Mouse (Mus musculus) thymus, postnatal 10 days (tissue): ENCODE measurements around the gene Ly75.

Source experiments
- DNase-seq, 2 experiments: peaks; one replicate each; pipeline ENCODE4 v3.0.0; 2021; ENCODE audit warnings: low spot score in 2 of 2

The Ly75 gene

DNA sequence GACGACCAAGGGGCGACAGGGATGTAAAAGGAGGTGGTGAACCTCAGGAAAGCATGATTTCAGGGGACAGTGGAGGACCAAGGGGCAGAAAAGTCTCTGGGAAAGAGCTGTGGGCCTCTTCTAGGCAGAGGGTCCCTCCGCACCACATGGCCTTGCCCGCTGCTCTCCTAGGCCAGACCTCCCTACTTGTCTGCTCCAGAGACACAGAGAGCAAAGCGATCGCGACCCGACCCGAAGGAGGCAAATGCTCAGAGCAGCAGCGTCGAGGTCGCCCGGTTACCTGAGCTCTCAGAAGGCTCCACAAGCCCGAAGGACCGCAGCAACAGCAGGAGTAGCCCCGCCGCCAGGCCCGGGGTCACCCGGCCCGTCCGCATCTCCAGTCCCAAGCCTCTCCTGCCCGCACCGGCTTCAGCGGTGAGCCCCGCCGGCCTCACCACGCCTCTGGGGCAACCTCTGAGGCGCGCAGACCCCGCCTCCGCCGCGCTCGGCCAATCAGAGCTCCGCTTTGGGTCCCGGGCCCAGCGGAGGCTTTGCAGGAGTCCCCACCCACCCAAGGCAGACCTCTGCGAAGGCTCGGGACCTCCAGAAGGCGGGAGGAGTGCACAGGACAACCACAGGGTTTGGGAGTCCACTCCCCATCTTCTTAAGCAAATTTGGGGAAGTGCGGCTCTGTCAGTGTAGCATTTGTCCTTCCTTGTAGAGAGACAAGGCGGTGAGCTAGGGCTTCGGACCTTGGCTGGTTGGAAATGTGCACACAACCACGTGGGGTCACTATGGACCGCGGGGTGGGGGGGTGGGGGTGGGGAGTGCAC, at the start of gene Ly75:
TSS of gene Ly75 (minus strand) at position 446 of the 812 bp plus-strand sequence.
- DNase-seq = peak; percentile 89 to 91

DNA sequence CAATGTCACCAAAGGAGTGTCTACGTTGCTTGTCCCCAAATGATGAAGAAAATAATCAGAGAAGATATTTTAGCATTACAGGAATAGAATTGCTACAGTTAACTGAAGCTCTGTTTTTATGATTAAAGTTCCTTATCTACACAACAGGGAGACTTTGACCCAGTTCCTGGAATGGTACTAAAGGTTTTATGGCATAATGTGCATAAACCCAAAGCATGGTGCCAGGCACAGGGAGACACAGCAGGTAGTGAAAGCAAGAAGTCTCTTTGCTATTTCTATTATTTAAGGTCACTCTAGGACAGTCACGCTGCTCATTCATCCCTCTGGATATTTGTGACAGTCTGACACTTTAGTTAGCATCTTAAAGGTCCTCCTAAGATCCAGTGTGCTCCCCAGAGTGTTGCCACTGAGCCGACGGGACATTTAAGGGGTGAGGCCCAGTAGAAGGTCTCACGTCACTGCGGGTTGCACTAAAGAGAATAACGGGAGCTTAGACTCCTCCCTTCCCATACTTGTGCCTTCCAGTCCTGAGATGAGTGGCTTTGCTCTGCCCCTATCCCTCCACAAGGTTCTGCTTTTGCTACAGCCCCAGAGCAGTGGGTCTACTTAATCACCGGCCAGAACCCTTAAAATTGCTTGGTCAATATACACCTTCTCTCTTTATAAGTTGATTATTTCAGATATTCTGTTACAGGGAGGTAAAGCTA, 47.4 kb upstream of the Ly75 start:
- no peak for DNase-seq

DNA sequence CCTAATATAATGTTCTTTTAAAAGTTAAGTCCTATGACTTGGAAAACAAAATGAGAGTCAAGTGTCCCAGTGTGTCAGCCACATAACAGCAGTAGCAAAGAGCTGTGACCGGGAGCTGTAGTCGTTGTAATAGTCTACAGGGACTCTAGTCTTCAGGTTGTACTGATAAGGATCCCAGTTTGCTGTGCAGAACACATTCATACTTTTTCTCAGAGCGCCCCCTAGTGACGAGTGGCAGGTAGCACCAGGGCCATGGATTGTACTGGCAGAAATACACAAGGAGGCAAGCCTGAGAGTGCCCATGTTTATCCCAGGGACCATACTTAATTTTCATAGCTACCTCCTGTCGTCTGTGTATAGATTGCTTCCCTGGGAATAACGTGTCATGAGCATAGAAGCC, 35.0 kb upstream of the Ly75 start:
- DNase-seq = peak; percentile 62 to 80

DNA sequence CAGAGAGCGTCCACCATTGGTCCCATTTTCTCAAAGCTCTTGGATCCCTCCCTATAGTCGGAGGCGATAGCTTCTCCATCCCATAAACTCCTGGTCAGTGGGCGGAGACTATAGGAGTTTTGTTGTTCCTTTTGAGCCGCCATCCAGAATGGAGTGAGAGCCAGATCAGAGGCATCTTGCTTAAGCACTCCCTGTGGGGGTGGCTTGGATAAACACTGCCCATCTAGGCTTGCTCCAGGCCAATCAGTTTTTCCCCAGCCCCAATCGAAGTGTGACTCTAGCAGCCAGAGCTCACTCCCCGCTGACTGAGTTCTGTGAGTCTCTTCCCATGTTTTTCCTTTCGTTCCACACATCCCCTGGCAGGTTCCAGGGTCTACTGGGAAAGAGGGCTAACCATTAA, 31.2 kb upstream of the Ly75 start:
- DNase-seq = no peak

DNA sequence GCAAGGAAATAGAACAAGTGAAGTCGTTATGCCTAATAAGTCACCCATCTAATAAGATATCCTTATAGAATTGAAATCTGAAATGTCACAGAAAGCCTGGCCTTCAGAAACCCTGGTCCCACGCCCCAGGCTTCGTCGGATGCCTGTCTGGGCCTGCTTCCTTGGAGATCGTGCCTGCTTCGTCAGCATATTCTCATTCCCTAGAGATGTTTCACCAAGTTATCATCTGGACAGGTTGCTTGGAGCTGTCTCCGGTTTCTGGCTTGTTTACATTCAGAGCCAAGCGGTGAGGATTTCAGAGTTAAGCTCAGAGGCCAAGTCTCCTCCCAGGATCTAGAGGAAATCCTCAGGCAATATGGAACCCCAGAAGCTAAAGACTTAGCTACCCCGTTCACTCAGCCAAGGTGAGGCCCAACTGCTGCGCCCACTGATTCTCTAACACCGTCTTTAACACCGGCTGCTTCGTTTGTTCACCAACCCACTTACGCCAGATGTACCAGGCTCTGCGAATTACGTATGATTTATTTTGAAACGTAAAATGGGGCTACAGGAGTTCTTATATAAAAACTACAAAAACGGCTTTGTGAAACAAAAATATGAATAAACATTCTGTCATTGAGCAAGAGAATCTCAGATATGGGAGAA, 30.0 kb upstream of the Ly75 start:
- DNase-seq = no peak

DNA sequence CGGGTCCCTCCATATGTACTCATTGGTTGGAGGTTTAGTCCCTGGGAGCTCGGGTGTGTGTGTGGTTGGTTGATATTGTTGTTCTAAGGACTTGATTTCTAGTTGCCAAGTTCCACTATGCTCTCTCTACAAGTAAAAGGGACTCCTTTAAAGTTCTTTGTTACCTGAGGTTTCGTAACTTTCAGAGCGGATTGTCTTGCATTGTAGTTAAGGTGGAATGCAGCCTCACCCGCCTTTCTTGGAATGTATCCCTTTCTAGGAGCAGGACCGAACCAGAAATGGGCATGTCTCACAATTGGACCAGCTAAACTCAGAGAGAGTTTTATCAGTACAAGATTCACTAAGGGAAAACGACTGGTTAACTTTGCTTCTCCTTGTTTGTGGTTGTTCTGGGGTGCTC, 28.1 kb upstream of the Ly75 start:
- no peak for DNase-seq

DNA sequence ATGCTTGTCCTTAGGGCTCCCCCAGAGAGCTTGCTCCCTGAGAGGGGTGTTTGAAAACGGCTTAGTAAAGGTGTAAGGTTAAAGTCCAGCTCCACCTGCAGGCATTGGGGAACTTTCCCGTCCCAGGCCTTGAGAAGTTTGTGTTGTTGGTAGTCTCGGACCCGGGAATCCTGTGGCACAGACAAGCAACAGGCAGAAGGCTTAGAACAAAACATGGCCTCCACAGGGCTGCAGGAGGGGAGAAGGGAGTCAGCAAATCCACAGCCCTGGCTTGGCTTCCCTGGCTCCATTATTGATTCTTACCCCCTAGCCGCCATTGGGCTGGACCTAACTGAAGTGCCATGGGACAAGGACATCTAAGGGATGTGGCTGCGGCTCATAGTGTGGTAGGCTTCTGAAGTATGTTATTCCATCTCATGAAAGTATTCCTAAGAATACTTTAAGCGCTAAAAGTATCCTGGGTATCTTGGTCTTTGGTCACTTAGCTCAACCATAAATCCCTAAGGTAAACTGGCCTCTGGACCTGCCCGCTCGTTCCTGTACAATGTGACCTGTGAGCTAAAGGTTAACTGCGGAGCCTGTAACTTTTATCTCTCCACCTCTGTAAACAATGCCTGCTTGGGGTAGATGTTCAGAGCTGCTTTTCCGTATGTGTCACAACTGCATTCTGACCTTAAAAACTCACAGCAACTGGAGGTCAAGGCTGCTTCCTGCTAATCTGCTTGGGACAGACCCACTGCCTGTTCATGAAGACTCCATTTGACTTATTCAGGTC, 27.1 kb upstream of the Ly75 start:
- no peak for DNase-seq

DNA sequence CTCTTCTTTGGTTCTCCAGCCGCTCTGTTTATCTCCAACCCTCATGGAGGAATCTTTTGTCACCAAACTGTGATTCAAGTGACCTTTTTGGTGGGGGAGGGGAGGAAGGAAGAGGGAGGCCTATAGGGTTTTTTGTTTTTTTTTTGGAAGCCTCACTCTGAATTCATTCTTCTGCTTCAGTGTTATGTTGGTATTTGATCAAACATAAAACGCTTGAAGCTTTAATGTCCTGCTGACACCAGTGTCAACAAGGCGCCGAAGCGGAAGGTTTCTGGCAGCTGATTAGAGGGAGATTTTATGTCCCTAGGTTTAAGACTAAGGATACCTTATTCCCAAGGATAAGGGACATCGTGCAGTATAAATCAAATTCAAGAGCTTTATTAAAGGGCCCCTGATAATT, 26.1 kb upstream of the Ly75 start:
- DNase-seq = no peak

DNA sequence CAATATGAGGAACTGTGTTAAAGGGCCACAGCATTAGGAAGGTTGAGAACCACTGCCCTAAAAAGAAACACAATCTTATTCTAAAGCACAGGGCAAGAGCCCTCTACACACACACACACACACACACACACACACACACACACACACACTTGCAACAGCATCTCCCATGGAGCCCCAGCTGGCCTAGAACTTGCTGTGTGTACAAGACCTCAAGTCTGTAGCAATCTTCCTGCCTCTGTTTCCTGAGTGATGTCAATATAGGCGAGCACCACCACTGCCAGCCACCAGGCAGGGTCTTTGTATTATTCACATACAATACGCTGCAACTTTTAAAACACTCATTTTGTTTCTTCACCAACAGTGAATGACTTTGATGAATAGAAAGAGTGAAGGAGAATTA, 24.3 kb upstream of the Ly75 start:
- DNase-seq = no peak

DNA sequence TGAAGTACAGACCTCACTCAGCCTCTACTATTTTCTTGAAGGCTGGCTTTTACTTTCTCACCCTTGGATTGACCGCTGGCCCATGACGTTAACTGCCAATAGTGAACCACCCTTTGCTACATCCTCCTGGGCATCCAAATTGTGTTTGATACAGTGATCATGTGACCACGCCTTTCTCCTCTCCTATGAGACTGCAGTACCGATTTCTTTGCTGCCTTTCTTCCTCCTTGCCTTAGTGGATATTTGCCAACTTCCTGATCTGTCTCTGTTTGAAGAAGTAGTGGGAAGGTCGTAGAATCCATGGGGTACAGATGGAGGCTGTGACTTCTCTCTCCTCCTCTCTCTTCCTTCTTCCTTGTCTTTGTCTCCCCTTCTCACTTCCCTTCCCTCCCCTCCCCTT, 22.3 kb upstream of the Ly75 start:
- DNase-seq = no peak

DNA sequence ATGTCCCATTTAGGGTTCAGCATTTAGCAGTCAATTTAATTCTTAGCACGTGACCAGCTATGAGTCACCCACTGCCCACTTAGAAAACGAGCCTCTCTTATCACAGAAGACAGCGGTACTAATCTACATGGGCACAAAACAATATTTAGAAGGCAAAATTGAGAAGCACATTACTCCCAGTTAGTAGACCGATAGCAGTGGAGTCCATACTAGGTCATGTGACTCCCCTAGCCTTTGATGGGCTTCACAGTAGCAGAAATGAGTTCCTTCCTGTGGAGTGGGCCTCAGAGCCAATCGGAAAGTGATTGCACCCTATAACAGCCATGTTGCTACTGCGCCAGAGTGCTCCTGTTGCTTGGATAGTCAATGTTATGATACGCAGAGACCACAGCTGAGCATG, 21.7 kb upstream of the Ly75 start:
- DNase-seq = no peak

DNA sequence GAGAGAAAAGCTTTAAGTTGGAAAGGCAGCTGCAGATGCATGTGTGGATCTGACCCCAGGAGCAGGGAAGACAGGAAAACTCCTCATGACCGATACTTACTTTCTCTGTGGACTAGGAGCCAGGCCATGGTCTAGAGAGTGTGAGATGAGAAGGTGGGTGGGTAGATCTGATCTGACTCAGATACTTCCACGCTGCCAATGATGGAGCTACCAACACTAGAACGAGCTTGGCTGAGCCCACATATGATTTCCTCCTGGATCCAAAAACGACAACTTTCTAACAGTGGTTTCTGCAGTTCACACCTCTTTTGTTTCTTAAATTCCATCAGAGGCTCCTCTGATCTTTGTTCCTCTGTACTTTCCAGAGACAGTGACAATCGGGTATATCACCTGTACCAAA, 18.6 kb upstream of the Ly75 start:
- no peak for DNase-seq

DNA sequence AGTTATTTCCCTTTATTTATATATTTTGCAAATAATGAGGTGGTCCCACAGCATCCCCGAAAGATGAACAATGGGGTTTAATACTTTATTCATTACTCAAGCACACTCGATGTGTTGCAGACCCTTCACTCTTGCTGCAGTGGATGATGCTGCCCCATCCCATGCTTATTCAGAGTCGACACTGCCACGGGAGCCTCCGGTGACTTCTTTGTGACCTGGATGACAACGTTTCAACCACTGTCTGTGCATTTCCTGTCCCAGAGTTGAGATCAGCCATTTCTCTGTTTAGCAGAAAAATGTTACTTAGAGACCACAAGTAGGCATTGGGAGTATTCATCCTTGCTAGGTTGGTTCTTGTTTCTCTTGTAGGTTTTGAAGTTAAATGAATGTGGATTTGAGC, 10.7 kb upstream of the Ly75 start:
- no peak for DNase-seq

DNA sequence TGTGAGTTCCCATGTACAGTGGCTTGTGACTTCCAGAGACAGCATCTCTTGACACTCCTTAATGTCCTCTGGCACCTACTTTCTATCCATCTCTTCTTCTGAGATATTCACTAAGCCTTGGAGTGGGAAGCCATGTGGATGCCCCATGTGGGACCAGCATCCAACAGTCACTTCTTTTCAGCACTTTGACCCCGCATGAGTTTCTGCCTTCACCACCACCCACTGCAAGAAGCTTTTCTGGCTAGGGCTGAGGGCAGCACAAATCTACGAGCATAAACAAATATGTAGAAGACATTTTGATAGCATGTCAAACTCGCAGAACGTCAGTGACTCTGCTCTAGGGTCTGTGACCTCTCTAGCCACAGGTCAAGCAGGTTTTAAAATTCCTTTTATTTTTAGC, 9.2 kb upstream of the Ly75 start:
- DNase-seq = no peak

DNA sequence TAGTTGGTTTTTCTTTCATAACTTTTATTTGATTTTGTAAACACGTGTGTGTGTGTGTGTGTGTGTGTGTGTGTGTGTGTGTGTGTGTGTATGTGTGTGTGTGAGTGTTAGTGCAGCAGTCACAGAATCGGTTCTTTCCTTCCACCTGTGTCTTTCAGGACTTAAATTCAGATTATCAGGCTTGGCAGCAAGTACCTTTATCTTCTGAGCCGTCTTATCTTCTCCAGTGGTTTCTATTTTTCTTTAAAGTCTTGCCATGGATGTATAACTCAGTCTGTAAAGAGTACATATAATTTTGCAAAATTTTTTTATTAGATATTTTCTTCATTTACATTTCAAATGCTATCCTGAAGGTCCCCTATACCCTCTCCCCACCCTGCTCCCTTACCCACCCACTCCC, 4.3 kb upstream of the Ly75 start:
- no peak for DNase-seq

DNA sequence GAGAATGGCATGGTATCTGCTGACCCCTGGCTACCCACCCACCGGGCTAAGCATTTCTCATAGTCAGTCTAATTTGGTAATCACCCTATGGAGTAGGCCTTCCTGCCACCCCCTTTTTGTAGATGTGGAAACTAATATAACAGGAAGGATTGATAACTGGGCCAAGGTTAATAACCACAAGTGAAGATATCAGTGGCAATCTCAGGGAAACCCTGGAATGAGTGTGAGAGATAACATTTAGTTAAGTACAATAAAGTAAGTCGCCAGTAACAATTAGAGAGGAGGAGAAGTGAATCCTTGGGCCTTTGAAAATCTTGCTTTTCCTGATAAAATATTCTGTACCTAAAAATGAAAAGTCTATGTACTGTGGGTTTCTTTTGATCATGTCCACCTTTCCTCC, 3.7 kb upstream of the Ly75 start:
- DNase-seq = no peak

DNA sequence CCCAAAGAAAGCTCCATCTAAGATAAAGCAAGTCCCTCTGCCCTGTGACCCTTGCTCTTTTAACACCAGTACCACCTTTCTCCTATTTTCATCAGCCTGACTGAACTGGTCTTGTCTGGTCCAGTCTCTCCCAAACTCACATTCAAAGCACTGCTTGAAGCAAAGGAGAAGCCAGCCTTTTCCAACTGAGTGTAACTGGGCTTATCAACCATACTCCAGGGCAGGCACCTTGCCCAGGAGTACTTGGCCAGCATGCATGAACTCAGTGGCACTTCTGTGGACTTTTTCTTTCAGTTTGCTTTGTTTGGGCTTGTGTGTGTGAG, 1.6 kb upstream of the Ly75 start:
- no peak for DNase-seq

DNA sequence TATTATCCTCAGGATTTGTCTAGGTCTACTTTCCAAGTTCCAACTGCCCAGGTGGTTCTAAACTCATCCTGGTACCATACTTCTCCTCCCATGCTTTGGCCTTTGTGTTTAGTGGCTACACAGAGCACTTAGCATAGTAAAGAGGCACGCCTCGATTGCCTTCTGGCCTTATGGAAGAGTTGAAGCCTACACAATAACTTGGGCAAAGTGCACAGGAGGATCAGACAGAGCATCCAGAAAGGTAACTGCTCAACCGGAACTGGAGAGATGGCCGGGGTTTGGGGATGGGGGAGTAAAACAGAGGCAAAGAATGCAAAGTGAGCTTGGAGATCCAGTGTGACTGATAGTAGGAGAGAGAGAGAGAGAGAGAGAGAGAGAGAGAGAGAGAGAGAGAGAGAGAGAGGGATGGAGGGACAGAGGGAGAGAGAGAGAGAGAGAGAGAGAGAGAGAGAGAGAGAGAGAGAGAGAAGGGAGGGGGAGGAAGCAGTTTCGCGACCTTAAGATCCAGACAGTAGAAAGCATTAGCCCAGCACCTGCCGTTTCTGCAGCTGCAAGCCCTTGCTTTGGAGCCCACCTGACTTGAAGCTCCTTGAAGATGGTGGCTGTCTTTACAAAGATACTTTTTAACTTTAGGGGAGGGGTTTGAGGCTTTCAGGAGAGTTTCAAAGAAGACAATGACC, 1.1 kb upstream of the Ly75 start:
- peak; percentile 46 to 56 for DNase-seq

DNA sequence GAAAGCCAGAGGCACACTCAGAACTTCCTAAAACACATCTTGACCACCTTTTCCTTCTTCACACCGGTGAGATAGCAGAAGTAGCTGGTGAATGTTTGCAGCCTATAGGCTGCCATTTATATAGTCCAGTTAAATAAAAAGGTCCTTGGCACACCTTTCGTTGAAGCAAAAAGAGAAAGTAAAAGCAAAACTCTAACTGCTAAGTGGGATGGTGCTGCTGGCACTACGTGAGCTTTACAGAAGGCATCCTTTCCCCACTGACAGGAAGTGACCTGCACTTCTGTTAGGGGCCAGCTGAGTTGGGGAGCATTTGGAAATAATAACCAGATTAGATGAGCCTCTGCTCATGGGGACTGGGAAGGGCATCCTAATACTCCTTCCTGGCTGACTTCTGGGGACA, 757 bp downstream of the Ly75 start:
- no peak for DNase-seq

DNA sequence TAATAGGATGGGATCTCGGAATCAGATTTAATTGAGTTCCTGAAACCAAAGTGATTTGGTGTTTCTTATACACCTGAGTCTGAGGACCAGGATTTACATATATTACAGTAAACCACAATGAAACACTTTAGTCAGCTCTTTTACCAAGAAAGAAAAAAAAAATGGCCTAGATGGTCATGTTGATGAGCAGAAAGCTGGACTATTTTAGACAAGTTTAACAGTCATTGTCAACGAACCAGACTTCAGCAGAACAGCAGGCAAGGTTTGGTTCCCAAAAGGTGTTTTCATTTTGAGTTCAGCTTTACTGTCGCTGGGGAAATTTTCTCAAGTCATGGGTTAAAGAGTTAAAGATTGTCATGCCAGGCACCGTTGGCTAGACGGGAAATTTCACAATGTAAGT, 5.8 kb downstream of the Ly75 start:
- no peak for DNase-seq

DNA sequence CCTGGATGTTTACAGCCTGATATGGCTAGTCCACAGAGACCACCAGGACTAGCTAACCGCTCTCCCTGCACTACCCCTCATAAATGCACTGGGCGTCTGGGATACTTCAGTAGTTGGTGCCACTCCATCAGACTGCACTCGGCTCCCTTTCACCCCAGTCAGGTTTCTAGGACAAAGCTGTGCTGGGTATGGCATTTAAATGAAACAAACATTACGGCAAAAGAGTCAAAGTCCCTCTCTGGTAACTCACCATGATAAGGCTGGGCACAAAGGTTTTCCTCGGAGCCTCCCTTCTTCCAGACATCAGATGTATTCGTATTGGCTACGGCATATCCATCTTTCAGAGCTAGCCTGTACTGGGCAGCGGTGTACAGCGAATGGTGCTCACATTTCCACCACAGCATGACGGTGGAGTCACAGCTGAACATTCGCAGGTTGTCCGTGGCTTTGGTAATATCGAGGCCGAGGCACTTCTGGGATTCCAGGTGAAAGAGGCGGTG, 7.4 kb downstream of the Ly75 start:
- DNase-seq = no peak

DNA sequence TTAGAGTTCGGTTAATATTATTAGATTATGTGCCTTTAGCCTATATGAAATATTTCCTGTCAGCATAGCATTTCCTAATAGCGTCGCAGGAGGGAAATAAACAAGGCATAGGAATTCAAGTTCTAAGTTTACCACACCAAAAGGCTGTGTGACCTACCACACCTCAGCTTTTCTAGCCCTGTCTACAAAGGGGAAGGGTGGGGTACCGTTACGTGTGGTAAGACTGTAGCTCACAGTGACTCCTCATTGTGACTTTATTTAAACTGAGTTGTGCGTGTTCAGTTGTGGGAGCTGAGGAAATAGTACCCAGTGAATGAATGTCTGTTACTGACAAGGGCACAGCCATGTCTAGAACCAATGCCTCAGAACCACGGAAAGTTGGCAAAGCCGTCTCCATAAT, 8.0 kb downstream of the Ly75 start:
- DNase-seq = no peak
